Mouse (Mus musculus): ENCODE results near the gene Map3k11. TPM values are rescaled to one million over a fixed set of nuclear protein-coding genes. Genes with fewer than 3 reads are reported as not detected.

The Map3k11 gene
- polyA plus RNA-seq, 1 experiment from 2014 or later: 14.6 TPM

- Histone ChIP-seq H3K4me3 (ENCODE audit: low read depth, low read length) (0 out of 2 replicates have a peak overlapping the region, but pooled peaks have one; percentile 8), H3K36me3 (replicated peaks; ENCODE audit: control insufficient read depth, insufficient read depth, low read depth, low read length) (no peaks in the 10 kb centered on the region; the same call in 1 of the 2 replicates), H3K27me3 (ENCODE audit: control insufficient read depth, insufficient read depth, low read length) (no peaks in the 10 kb centered on the region), H3K4me2 (ENCODE audit: low read depth, low read length) (peak overlapping the region; percentile 13), H3K9ac (replicated peaks; ENCODE audit: low read length) (no peak overlapping the region), H3K27ac (replicated peaks; ENCODE audit: low read depth, low read length) (no peak overlapping the region), H3K4me1 (ENCODE audit: control insufficient read depth, insufficient read depth, low read length) (peaks cover 5% of the 10 kb centered on the region), H3K9me3 (replicated peaks; ENCODE audit: control insufficient read depth, low read length) (no peaks in the 10 kb centered on the region)
- no peak for ATAC-seq (replicated peaks; ENCODE audit: insufficient number of reproducible peaks, low FRiP score, low TSS enrichment, low read depth)
- 78% methylated on average over 16 of the region's 16 CpGs for WGBS
- DNase-seq (ENCODE audit: low spot score): no peak
Measured at GRCm38 (mm10) chr19:5660942-5661751, 27.4 kb upstream of the Map3k11 start.

- Histone ChIP-seq H3K27ac (replicated peaks; ENCODE audit: low read depth, low read length) (peak overlapping the region; percentile 70; the same call in 1 of the 2 replicates), H3K36me3 (replicated peaks; ENCODE audit: control insufficient read depth, insufficient read depth, low read depth, low read length) (no peaks in the 10 kb centered on the region; the same call in 1 of the 2 replicates), H3K27me3 (ENCODE audit: control insufficient read depth, insufficient read depth, low read length) (no peaks in the 10 kb centered on the region), H3K9me3 (replicated peaks; ENCODE audit: control insufficient read depth, low read length) (no peaks in the 10 kb centered on the region), H3K4me3 (ENCODE audit: low read depth, low read length) (peak overlapping the region; percentile 50), H3K9ac (replicated peaks; ENCODE audit: low read length) (peak overlapping the region; percentile 67; the same call in 1 of the 2 replicates), H3K4me1 (ENCODE audit: control insufficient read depth, insufficient read depth, low read length) (peaks cover 5% of the 10 kb centered on the region), H3K4me2 (ENCODE audit: low read depth, low read length) (peak overlapping the region; percentile 64)
- WGBS: 81% methylated on average over 8 of the region's 8 CpGs
- DNase-seq (ENCODE audit: low spot score) (no peak), ATAC-seq (replicated peaks; ENCODE audit: insufficient number of reproducible peaks, low FRiP score, low TSS enrichment, low read depth) (no peak)
Measured at GRCm38 (mm10) chr19:5662310-5662709, 26.2 kb upstream of the Map3k11 start.

DNA sequence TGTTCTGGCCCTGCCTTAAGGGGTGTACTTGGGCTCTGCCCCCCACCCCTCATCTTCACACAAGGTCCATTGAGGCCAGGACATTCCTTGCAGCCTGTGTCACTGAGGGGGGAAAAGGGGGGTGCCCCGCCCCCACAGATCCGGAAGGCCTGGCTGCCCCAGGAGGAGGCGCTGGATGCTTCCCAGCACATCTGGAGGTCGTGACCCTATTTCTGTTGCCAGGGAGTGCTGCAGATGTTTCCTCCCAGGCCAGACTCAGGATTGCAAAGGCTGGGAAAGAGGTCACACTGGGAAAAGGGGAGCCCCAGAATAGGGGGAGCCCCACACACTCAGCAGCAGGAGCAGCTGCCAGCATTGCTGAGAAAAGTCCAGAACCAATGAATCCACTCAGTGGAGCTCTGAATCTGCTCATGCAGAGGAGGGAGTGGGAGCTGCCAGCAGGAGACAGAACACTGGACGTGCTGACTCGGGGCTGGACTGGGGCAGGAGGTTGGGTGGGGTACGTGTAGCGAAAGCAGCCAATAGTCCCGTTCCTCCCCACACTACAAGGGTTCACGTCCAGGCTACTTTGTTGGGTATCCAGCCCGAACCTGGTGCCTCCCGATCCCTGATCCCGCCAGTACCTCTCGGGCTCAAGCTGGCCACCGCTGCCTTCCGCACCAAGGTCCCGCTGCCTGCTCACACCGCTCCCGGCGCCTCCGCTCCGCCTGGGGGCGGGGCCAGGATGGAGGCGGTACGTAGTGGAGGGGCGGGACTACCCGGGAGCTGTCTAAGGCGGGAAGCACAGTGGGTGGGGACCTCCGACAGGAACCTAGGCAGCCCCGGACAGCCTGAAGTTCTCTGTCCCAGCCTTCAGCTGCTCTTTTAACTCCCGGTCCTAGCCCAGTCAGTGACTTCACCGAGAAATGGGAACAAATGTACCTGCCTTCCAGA lies 25.3 kb upstream of the Map3k11 start, which contains the start of gene Sipa1:
TSS of gene Sipa1 (minus strand) at position 727 of the 933 bp plus-strand sequence.
- peak; percentile 84 for ATAC-seq (replicated peaks; ENCODE audit: insufficient number of reproducible peaks, low FRiP score, low TSS enrichment, low read depth)
- Histone ChIP-seq H3K4me3 (ENCODE audit: low read depth, low read length) (peak within 1 kb of the TSS; percentile 50), H3K4me2 (ENCODE audit: low read depth, low read length) (peak within 1 kb of the TSS; percentile 64), H3K27ac (replicated peaks; ENCODE audit: low read depth, low read length) (peak within 1 kb of the TSS; percentile 70), H3K4me1 (ENCODE audit: control insufficient read depth, insufficient read depth, low read length) (peaks cover 5% of the 10 kb centered on the region), H3K36me3 (replicated peaks; ENCODE audit: control insufficient read depth, insufficient read depth, low read depth, low read length) (no peaks in the 10 kb centered on the region; the same call in 1 of the 2 replicates), H3K27me3 (ENCODE audit: control insufficient read depth, insufficient read depth, low read length) (no peaks in the 10 kb centered on the region), H3K9me3 (replicated peaks; ENCODE audit: control insufficient read depth, low read length) (no peaks in the 10 kb centered on the region), H3K9ac (replicated peaks; ENCODE audit: low read length) (peak within 1 kb of the TSS; percentile 67)
- under 1% methylated on average over 32 of the region's 32 CpGs for WGBS
- peak; percentile 92 for DNase-seq (ENCODE audit: low spot score)

DNA sequence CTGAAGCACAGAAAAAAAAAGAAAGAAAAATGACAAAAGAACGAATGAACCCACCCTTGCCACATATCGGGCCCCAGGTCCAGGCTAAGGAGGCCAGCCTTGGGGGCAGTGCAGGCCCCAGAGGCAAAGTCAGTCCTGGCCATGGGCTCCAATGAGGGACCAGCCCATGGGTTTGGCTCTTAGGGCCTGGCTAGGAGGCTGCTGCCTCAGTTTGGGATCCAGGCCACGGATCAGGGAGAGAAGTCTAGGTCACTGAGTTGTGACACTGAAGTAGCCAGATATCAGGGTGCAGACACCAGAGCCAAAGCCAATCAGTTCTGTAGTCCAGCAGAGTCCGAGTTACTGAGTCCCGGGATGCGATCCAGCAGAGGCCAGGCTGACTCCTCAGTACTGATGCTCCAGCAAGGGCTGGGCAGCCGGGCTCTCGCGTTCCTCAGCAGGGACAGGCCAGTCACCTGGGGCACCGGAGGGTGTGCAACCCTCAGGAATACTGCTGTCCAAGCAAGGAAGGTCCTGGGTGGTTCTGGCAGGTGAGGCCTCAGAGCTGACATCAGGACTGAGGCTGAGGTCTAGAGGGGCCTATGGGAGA lies 23.8 kb upstream of the Map3k11 start:
- no peaks in the 10 kb centered on the region; the same call in 1 of the 2 replicates for H3K36me3 ChIP-seq (replicated peaks; ENCODE audit: control insufficient read depth, insufficient read depth, low read depth, low read length)
- H3K4me2 ChIP-seq (ENCODE audit: low read depth, low read length): no peak overlapping the region
- no peak overlapping the region for H3K27ac ChIP-seq (replicated peaks; ENCODE audit: low read depth, low read length)
- H3K27me3 ChIP-seq (ENCODE audit: control insufficient read depth, insufficient read depth, low read length): no peaks in the 10 kb centered on the region
- no peak for DNase-seq (ENCODE audit: low spot score)
- peaks cover 5% of the 10 kb centered on the region for H3K4me1 ChIP-seq (ENCODE audit: control insufficient read depth, insufficient read depth, low read length)
- no peak overlapping the region for H3K9ac ChIP-seq (replicated peaks; ENCODE audit: low read length)
- no peaks in the 10 kb centered on the region for H3K9me3 ChIP-seq (replicated peaks; ENCODE audit: control insufficient read depth, low read length)
- no peak for ATAC-seq (replicated peaks; ENCODE audit: insufficient number of reproducible peaks, low FRiP score, low TSS enrichment, low read depth)
- no peak overlapping the region for H3K4me3 ChIP-seq (ENCODE audit: low read depth, low read length)
- WGBS: 93% methylated on average over 10 of the region's 10 CpGs

- Histone ChIP-seq H3K9ac (replicated peaks; ENCODE audit: low read length) (no peak overlapping the region), H3K27me3 (ENCODE audit: control insufficient read depth, insufficient read depth, low read length) (no peaks in the 10 kb centered on the region), H3K4me2 (ENCODE audit: low read depth, low read length) (no peak overlapping the region), H3K9me3 (replicated peaks; ENCODE audit: control insufficient read depth, low read length) (no peaks in the 10 kb centered on the region), H3K36me3 (replicated peaks; ENCODE audit: control insufficient read depth, insufficient read depth, low read depth, low read length) (no peaks in the 10 kb centered on the region; the same call in 1 of the 2 replicates), H3K4me1 (ENCODE audit: control insufficient read depth, insufficient read depth, low read length) (peaks cover 5% of the 10 kb centered on the region), H3K4me3 (ENCODE audit: low read depth, low read length) (no peak overlapping the region), H3K27ac (replicated peaks; ENCODE audit: low read depth, low read length) (no peak overlapping the region)
- WGBS: 86% methylated on average over 15 of the region's 15 CpGs
- DNase-seq (ENCODE audit: low spot score) (no peak), ATAC-seq (replicated peaks; ENCODE audit: insufficient number of reproducible peaks, low FRiP score, low TSS enrichment, low read depth) (no peak)
Measured at GRCm38 (mm10) chr19:5665465-5665864, 23.1 kb upstream of the Map3k11 start.

DNA sequence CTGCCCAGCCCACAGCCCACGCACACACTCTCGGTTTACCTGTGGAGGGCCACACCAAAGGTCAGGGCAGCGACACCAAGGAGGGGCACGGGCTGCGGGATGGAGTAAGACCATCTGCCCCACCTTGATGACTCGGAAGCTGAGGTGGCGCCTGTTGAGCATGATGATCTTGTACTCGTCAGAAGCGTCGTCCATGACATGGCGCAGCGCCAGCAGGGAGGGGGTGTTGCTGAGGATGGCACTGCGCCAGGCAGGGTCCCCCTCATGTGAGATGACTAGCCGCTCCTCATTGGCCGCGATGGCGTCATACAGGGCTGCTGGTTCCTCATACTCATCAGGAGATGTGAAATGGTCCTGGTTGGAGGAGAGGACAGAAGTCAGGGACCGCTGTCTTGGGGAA lies 22.2 kb upstream of the Map3k11 start:
- H3K9ac ChIP-seq (replicated peaks; ENCODE audit: low read length): no peak overlapping the region
- 95% methylated on average over 18 of the region's 18 CpGs for WGBS
- no peak overlapping the region for H3K4me2 ChIP-seq (ENCODE audit: low read depth, low read length)
- peaks cover 5% of the 10 kb centered on the region for H3K4me1 ChIP-seq (ENCODE audit: control insufficient read depth, insufficient read depth, low read length)
- no peak overlapping the region for H3K4me3 ChIP-seq (ENCODE audit: low read depth, low read length)
- H3K36me3 ChIP-seq (replicated peaks; ENCODE audit: control insufficient read depth, insufficient read depth, low read depth, low read length): peaks cover under 1% of the 10 kb centered on the region
- H3K9me3 ChIP-seq (replicated peaks; ENCODE audit: control insufficient read depth, low read length): no peaks in the 10 kb centered on the region
- ATAC-seq (replicated peaks; ENCODE audit: insufficient number of reproducible peaks, low FRiP score, low TSS enrichment, low read depth): no peak
- H3K27me3 ChIP-seq (ENCODE audit: control insufficient read depth, insufficient read depth, low read length): no peaks in the 10 kb centered on the region
- H3K27ac ChIP-seq (replicated peaks; ENCODE audit: low read depth, low read length): no peak overlapping the region
- DNase-seq (ENCODE audit: low spot score): no peak

- Histone ChIP-seq H3K36me3 (replicated peaks; ENCODE audit: control insufficient read depth, insufficient read depth, low read depth, low read length) (peaks cover 9% of the 10 kb centered on the region), H3K27ac (replicated peaks; ENCODE audit: low read depth, low read length) (no peak overlapping the region), H3K27me3 (ENCODE audit: control insufficient read depth, insufficient read depth, low read length) (no peaks in the 10 kb centered on the region), H3K4me1 (ENCODE audit: control insufficient read depth, insufficient read depth, low read length) (no peaks in the 10 kb centered on the region), H3K9me3 (replicated peaks; ENCODE audit: control insufficient read depth, low read length) (no peaks in the 10 kb centered on the region), H3K9ac (replicated peaks; ENCODE audit: low read length) (no peak overlapping the region), H3K4me3 (ENCODE audit: low read depth, low read length) (no peak overlapping the region), H3K4me2 (ENCODE audit: low read depth, low read length) (no peak overlapping the region)
- ATAC-seq (replicated peaks; ENCODE audit: insufficient number of reproducible peaks, low FRiP score, low TSS enrichment, low read depth) (no peak), DNase-seq (ENCODE audit: low spot score) (no peak)
- 88% methylated on average over 4 of the region's 4 CpGs for WGBS
Measured at GRCm38 (mm10) chr19:5668372-5668771, 20.2 kb upstream of the Map3k11 start.

Measured in embryonic facial prominence, embryonic 11.5 days (tissue).